Mouse (Mus musculus): ENCODE results near the gene Myo1d. TPM values are rescaled to one million over a fixed set of nuclear protein-coding genes. Genes with fewer than 3 reads are reported as not detected.

Gene Myo1d
- polyA plus RNA-seq, 1 experiment: 5.9 TPM

- DNase-seq: no peak
- WGBS: 91% methylated on average over 15 of the region's 15 CpGs
- no peaks in the 10 kb centered on the region for H3K27me3 ChIP-seq (ENCODE audit: control insufficient read depth, insufficient read depth, low read length)
- H3K4me1 ChIP-seq (replicated peaks; ENCODE audit: control insufficient read depth, insufficient read depth, low read length): peaks cover 35% of the 10 kb centered on the region
- H3K4me3 ChIP-seq (ENCODE audit: control insufficient read depth, insufficient read depth, low read length): no peak overlapping the region
- H3K36me3 ChIP-seq (ENCODE audit: control insufficient read depth, insufficient read depth, low read length): no peaks in the 10 kb centered on the region
- H3K27ac ChIP-seq (ENCODE audit: control insufficient read depth, insufficient read depth, low read length): no peak overlapping the region
- TF ChIP-seq CTCF (IDR thresholded peaks at IDR 0.05; ENCODE audit: borderline replicate concordance, control insufficient read depth, extremely low read depth, insufficient read depth, low read length, poor library complexity) (no peak), POLR2A (IDR thresholded peaks at IDR 0.05; ENCODE audit: control insufficient read depth, extremely low read depth, insufficient read depth, low read length, poor library complexity) (no peak)
These were observed 291.8 kb downstream of the Myo1d start for GRCm38 (mm10) chr11:80487904-80488587.

- Histone ChIP-seq H3K27me3 (ENCODE audit: control insufficient read depth, insufficient read depth, low read length) (no peaks in the 10 kb centered on the region), H3K4me3 (ENCODE audit: control insufficient read depth, insufficient read depth, low read length) (no peak overlapping the region), H3K27ac (ENCODE audit: control insufficient read depth, insufficient read depth, low read length) (no peak overlapping the region), H3K4me1 (replicated peaks; ENCODE audit: control insufficient read depth, insufficient read depth, low read length) (peaks cover 35% of the 10 kb centered on the region), H3K36me3 (ENCODE audit: control insufficient read depth, insufficient read depth, low read length) (no peaks in the 10 kb centered on the region)
- 95% methylated on average over 10 of the region's 10 CpGs for WGBS
- DNase-seq: no peak
- TF ChIP-seq CTCF (IDR thresholded peaks at IDR 0.05; ENCODE audit: borderline replicate concordance, control insufficient read depth, extremely low read depth, insufficient read depth, low read length, poor library complexity) (no peak), POLR2A (IDR thresholded peaks at IDR 0.05; ENCODE audit: control insufficient read depth, extremely low read depth, insufficient read depth, low read length, poor library complexity) (no peak)
These were observed 294.1 kb downstream of the Myo1d start for GRCm38 (mm10) chr11:80485622-80486206.

GRCm38 (mm10) chr11:80485120-80485551 lies 294.7 kb downstream of the Myo1d start:
- H3K27me3 ChIP-seq (ENCODE audit: control insufficient read depth, insufficient read depth, low read length): no peaks in the 10 kb centered on the region
- TF ChIP-seq POLR2A (IDR thresholded peaks at IDR 0.05; ENCODE audit: control insufficient read depth, extremely low read depth, insufficient read depth, low read length, poor library complexity) (no peak), CTCF (IDR thresholded peaks at IDR 0.05; ENCODE audit: borderline replicate concordance, control insufficient read depth, extremely low read depth, insufficient read depth, low read length, poor library complexity) (no peak)
- H3K4me3 ChIP-seq (ENCODE audit: control insufficient read depth, insufficient read depth, low read length): no peak overlapping the region
- WGBS: 94% methylated on average over 9 of the region's 9 CpGs
- no peaks in the 10 kb centered on the region for H3K36me3 ChIP-seq (ENCODE audit: control insufficient read depth, insufficient read depth, low read length)
- no peak for DNase-seq
- peaks cover 31% of the 10 kb centered on the region for H3K4me1 ChIP-seq (replicated peaks; ENCODE audit: control insufficient read depth, insufficient read depth, low read length)
- no peak overlapping the region for H3K27ac ChIP-seq (ENCODE audit: control insufficient read depth, insufficient read depth, low read length)

- Histone ChIP-seq H3K27ac (ENCODE audit: control insufficient read depth, insufficient read depth, low read length) (no peak overlapping the region), H3K27me3 (ENCODE audit: control insufficient read depth, insufficient read depth, low read length) (no peaks in the 10 kb centered on the region), H3K4me3 (ENCODE audit: control insufficient read depth, insufficient read depth, low read length) (no peak overlapping the region), H3K4me1 (replicated peaks; ENCODE audit: control insufficient read depth, insufficient read depth, low read length) (peaks cover 25% of the 10 kb centered on the region), H3K36me3 (ENCODE audit: control insufficient read depth, insufficient read depth, low read length) (no peaks in the 10 kb centered on the region)
- no peak for TF ChIP-seq CTCF (IDR thresholded peaks at IDR 0.05; ENCODE audit: borderline replicate concordance, control insufficient read depth, extremely low read depth, insufficient read depth, low read length, poor library complexity)
- no peak for TF ChIP-seq POLR2A (IDR thresholded peaks at IDR 0.05; ENCODE audit: control insufficient read depth, extremely low read depth, insufficient read depth, low read length, poor library complexity)
- 87% methylated on average over 12 of the region's 12 CpGs for WGBS
- no peak for DNase-seq
These were observed 295.5 kb downstream of the Myo1d start for GRCm38 (mm10) chr11:80484191-80484791.

- Histone ChIP-seq H3K4me3 (ENCODE audit: control insufficient read depth, insufficient read depth, low read length) (no peak overlapping the region), H3K36me3 (ENCODE audit: control insufficient read depth, insufficient read depth, low read length) (no peaks in the 10 kb centered on the region), H3K27me3 (ENCODE audit: control insufficient read depth, insufficient read depth, low read length) (no peaks in the 10 kb centered on the region), H3K4me1 (replicated peaks; ENCODE audit: control insufficient read depth, insufficient read depth, low read length) (peaks cover 25% of the 10 kb centered on the region), H3K27ac (ENCODE audit: control insufficient read depth, insufficient read depth, low read length) (no peak overlapping the region)
- TF ChIP-seq POLR2A (IDR thresholded peaks at IDR 0.05; ENCODE audit: control insufficient read depth, extremely low read depth, insufficient read depth, low read length, poor library complexity) (no peak), CTCF (IDR thresholded peaks at IDR 0.05; ENCODE audit: borderline replicate concordance, control insufficient read depth, extremely low read depth, insufficient read depth, low read length, poor library complexity) (no peak)
- WGBS: 91% methylated on average over 6 of the region's 6 CpGs
- no peak for DNase-seq
These were observed 296.2 kb downstream of the Myo1d start for GRCm38 (mm10) chr11:80483536-80484067.

GRCm38 (mm10) chr11:80482921-80483320 lies 296.9 kb downstream of the Myo1d start:
- no peaks in the 10 kb centered on the region for H3K27me3 ChIP-seq (ENCODE audit: control insufficient read depth, insufficient read depth, low read length)
- no peak overlapping the region for H3K27ac ChIP-seq (ENCODE audit: control insufficient read depth, insufficient read depth, low read length)
- WGBS: 95% methylated on average over 7 of the region's 7 CpGs
- no peak for DNase-seq
- TF ChIP-seq CTCF (IDR thresholded peaks at IDR 0.05; ENCODE audit: borderline replicate concordance, control insufficient read depth, extremely low read depth, insufficient read depth, low read length, poor library complexity): no peak
- TF ChIP-seq POLR2A (IDR thresholded peaks at IDR 0.05; ENCODE audit: control insufficient read depth, extremely low read depth, insufficient read depth, low read length, poor library complexity): no peak
- H3K4me1 ChIP-seq (replicated peaks; ENCODE audit: control insufficient read depth, insufficient read depth, low read length): peaks cover 26% of the 10 kb centered on the region
- H3K36me3 ChIP-seq (ENCODE audit: control insufficient read depth, insufficient read depth, low read length): no peaks in the 10 kb centered on the region
- no peak overlapping the region for H3K4me3 ChIP-seq (ENCODE audit: control insufficient read depth, insufficient read depth, low read length)
